Mouse (Mus musculus) gonadal fat pad, adult 2 months (tissue): Measurements from ENCODE around the gene Stk25. TPM values are rescaled to one million over a fixed set of nuclear protein-coding genes. Genes with fewer than 3 reads are reported as not detected.
A peak's percentile ranks its signal among the peaks of the same experiment; 100 is the strongest.

Experiments used
- DNase-seq: peaks from one replicate; pipeline ENCODE4 v3.0.0-alpha.2; 2012; ENCODE audit warnings: low read depth
- polyA plus RNA-seq: library from polyadenylated mRNA; depleted of rRNA; stranded (reverse); fragments of >200 nt; gene quantifications from 2 replicates; pipeline ENCODE4 v1.2.3, GENCODE M21; 2012

The Stk25 gene
- polyA plus RNA-seq, 1 experiment: 178 TPM

DNA sequence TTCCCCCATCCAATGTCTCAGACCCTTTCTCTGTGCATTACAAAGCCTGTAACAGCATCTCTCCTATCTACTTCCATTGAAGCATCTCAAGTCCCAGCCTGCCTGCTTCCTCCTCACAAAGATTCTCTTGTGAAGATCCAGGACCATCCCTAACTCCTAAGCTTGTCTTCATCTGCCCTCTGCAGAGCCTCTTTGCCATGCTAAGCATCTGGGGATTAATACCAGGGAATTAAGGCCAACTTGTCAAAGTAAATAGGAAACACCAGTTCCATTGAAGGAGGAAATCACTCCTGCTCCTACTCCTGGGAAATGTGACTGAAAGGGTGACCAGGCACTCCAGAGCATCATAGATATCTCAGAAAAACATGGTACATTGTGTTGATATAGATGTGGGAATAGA lies 11.5 kb upstream of the Stk25 start:
- DNase-seq: no peak

DNA sequence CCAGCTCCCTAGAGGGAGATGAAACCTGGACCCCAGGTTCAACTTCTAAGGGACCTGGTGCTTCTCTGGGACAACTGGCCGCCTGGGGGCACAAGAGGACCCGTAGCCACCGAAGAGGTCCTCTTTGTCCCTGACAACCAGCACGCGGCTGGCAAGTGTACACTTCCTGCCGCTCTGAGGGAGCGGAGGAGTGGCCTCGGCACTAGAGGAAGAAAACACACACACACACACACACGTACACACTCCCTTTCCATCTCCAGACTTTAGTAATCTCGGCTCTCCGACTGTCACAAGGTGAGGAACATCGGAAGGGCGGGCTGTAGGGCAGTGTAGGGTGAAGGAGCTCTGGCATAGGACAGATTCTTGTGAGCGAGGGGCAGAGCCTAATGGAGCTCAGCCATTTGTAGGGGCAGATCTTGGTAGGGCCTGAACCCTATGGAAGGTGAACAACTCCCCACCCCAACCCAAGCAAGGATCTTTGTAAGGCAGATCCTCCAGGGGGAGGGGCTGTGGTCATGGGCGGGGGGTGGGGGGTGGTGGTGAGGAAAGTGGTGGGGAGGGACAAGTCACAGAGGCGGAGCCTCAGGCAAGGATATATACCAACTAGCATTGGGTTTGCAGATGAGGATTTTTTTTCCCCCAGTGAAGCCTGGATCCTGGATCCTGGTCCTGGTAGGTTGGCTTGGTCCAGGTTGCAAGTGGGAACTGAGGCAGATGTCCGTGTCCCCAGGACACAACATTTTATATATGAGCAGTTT lies 10.5 kb upstream of the Stk25 start:
- no peak for DNase-seq

DNA sequence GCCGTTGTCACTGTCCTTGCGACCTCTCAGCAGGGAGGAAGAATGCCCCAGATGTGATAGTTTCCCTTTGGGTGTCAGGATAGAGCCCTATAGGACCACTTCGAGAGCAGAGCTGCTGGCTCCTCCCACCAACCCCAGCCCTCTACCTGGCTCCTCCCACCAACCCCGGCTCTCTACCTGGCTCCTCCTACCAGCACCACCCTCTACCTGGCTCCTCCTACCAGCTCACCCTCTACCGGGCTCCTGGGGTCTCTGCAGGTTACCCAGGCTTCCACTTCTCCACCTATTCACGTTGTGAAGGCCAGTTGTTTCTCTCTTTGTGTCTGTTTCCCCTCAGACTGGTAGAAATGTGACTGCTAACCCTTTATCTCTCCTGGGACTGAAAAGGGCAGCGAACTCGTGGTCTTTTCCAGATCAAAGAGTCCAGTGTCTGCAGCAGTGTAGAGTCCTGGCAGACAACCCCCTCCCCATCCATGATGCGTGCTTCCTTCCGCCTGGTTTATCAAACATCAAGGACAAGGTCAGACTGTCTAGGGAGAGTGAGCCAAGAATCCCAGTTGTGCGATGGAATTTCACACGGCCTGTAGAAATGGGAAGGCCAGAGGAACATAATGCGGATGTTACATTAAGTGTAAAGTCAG lies 9.4 kb upstream of the Stk25 start:
- DNase-seq: no peak

DNA sequence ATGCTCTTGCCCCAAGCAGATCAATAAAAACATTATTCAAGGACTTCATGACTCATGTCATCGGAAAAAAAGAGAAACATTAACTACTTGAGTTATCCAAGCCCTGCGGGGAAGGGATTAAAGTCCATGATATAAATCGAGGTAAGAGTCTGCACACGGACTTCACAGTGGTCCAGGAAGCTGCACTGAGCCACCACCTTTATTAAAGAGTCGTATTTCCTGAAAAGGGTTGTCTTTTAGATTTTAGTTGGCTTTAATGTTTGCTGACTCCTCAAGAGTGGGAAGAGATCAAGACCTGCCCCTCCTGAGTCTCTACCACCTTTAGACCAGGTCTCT lies 1.5 kb downstream of the Stk25 start:
- DNase-seq: no peak

DNA sequence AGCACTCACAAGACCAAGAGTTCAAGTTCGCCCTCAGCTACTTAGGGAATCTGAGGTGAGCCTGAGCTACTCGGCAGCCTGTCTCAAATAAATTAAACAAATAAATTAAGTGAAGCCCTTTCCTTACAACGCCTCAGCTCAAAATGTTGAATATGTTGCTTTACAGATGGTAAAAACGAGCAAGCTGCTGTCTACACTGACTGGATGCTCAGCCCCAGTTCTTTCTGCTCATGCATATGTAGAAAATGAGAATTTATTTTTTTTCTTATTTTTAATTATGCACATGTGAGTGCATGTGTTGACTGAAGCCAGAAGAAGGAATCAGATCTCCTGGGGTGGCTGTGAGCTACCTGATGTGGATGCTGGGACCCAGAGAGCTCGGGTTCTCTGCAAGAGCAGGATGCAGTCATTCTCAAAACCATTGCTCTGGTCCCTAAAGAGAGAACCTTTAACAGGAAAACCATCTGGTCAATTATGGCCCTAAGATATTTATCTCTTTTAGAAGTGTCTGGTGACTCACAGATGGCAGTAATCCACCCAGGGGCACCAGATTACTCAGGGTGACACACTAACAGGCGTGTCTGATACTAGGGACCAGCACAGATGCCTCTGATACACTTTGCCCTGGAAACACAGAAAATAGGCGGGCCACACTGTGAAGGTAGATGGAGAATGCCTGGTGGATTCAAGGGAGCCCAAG lies 2.0 kb downstream of the Stk25 start:
- DNase-seq: no peak

DNA sequence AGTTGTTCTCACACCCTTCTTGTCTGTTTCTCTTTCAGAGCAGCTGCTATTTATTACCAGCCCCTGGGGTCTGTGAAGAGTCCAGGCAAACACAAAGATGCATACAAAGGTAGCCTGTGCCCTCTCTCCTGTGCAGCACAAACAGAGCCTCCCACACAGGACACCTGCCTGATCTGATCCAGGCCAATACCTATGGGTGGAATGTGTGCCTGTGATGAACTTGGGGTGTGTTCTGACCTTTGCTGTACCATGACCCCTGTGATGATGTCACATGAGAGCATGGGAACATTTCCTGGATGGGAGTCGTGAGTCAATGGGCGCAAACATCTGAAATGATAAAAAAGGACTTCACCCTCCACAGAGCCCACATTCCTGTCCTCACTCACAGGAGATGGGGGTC lies 3.7 kb downstream of the Stk25 start:
- DNase-seq: no peak

DNA sequence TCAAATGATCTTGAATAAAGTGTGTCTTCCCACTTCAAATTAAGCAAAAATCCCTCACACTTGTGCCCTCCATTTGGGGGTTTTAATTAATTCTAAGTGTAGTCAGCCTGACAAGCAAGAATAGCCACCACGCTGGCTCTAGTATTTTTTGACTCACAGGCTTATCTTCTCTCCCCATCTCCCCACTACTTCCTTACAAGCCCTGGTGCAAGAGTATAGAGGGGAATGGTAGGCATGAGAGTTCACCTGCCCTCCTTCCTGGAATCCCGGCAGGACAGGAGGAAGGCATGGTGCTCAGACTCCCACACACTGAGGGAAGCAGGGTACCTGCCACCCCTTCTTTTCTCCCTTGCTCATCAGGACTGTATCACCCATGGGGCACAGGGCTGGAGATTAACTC lies 4.2 kb downstream of the Stk25 start:
- DNase-seq: no peak

DNA sequence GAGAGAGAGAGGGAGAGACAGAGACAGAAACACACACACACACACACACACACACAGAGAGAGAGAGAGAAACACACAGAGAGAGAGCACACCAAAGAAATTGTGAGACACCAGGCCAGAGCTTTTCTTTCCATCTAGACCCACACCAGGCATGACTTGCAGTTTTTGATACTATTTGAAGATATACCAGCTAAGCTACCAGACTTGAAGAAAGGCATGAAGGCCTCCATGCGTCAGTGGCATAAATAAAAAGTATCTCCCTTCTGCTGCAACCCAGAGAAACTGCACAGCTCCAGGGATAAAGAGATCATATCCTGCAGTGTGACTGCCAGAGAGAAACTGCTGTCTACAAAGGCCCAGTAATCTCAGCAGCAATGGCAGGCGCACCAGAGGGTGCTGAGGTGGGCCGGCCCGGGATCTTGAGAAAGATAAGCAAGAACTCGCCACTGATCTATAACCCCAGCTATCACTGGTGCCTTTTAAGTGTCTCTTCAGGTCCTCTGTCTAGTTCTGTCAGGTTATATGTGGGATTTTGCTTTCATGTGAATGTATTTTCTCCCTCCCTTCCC lies 8.8 kb downstream of the Stk25 start:
- no peak for DNase-seq

DNA sequence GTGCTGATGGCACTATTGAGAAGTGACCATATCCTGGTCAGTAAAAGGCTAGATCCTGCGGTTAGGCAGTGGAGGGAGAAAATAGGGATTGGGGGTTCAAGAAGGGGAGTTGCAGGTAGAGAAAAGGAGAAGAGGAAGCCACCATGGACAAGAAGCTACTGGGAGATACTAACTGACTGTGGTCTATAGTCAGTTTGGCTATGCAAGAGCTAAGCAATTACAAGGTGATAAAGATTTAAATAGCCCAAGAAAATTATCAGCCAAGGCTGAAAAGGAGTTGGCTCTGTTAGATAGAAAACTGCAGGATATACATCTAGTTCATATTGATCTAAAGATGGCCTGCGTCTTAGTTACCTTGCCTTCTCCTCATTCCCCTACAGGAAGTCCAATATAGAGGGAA lies 15.8 kb downstream of the Stk25 start:
- DNase-seq: no peak

DNA sequence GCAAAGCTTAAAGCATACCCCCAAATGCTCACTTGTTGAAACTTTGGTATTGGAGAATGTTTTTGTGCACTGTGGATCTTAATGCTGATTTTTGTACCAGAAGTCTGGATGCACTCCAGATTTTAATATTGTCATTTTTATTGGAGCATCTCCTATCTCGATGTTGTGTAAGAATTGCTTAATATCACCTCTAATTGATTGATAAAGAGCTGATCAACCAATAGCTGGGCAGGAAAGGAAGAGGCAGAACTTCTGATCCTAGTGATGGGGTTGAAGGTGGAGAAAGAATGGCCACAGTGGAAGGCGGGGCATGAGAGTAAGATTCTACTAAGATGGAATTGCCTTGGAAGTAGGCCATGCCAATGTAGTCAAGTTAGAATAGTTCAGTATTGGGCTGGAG lies 16.5 kb downstream of the Stk25 start:
- DNase-seq: no peak

DNA sequence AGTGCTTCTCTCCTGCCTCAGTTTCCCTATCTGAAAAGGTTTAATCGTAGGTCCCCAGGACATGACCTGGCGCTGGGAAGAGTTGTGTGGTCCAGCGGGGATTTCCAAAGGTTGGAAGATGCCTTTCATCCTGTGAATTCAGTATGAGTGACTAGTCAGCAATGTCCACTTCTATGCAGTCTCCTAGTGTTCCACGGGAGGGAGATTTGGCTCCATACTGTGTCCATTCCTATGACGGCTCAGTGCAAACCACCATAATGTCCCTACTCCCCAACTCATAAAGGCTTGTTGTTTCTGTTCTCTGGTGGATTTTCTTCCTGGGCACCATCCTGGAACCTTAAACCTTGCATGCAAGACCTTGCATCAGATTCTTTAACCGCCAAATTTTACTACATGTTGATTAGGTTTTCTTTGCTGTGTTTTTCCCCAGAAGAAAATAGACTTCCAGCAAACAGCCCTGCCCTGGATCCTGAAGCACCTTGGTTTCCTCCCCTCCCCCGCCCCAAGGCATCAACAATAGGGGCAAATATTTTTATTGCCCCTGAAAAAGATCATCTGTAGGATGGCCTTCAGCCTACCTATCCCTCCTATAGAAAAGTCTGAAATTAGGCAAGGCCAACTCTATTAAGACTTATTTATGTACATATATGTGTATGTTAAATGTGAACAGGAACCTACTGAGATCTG lies 22.1 kb downstream of the Stk25 start:
- no peak for DNase-seq

DNA sequence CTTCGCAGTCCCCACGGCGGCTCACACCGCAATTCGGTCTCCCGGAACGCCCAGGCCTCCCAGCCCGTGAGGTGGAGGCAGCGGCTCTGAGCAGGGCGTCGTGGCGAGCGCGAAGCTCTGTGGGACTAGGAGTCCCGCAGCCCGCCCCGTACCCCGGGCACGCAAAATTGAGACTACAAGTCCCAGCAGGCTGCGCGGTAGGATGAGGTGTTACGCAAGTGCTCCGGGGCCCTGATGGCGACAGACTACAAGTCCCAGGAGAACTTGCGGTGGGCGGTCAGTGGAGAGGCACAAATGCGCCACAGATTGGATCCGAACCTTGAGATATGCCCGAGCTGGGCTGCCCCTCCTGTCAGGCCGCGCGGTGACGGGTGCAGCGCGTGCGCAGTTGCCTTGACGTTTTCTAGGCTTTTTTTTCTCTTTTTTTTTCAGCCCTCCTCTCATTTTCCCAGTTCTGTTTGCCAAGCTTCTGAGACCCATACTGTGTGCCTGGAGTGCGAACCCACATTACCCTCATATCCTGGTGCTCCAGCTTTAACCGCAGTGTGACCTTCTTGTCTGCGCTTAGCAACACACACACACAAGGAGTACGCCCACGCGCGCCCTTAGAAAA lies 22.8 kb downstream of the Stk25 start:
- DNase-seq: peak; percentile 82

DNA sequence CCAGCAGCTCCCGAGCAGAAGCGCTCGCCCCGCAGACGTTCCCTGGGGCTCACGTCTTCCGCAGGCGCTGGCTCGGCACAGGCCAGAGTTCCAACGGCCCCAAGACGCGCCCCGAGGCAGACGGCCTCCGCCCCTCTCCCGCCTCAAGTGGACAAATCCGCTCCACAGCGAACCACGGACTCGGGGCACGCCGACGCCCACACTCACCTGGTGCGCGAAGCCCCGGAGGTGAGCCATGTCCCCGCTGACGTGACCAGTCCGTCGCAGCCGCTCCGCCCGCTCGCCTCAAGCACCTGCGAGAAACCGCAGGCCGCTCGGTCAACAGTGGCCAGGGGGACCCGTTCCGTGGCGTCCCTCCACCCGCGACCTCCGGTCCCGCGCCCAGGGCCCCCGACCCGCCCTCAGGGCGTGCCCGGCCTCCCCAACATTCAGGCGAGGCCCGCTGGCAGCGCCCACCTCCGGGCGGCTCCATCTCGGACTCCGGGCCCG lies 23.3 kb downstream of the Stk25 start:
- no peak for DNase-seq

DNA sequence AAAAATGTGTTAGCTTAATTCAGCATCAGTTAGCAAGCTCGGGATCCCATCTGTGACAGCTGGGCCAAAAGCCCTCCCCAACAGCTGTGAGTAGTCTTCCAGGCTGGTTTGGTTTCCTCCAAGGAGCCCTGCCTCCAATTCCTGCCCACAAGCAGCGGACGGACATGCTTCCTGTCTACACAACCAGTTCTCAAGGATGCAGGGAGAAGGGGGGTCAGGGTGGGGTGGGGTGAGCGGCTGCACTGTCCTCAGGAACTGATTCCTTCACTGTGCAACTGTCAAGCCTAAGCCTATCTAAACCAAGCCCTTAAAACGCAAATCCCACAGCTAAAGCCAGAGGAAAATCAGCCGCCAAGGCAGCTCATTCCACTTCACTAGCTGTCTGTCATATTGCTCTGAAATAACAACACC lies 24.0 kb downstream of the Stk25 start:
- no peak for DNase-seq

DNA sequence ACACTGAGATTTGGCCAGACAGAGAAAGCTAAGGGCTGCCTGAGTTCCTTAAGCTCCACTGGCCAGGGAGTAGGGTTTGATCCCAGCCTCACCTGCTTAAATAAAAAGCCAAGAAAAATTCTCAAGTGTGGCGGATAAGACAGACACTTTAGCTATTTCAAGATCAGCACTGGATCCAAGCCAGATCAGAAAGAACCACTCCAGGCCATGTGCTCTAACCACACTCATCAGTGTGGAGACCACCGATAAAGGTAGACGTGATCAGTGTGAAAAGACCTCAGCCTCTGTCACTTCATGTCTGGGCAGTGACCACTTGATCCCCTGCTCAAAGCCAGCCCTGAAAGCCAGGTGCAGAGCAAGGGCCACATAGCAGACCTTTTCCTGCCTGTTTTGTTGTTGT lies 25.7 kb downstream of the Stk25 start:
- no peak for DNase-seq

DNA sequence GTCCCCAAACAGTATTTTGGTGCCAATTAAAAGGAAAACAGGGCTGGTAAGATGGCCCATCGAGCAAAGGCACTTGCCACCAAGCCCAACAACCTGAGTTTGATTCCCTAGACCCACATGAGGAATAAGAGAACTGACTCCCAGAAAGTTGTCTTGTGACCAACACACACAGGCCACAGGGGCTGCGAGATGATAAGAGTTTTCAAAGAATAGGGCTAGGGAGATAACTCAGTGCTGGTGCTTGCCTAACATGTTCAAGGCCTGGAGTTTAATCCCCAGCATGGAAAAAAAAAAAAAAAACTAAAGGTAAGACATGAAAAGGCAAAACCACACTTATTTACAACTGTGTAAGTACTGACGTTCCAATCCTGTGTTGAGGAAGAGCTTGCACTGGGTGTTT lies 27.7 kb downstream of the Stk25 start:
- no peak for DNase-seq

DNA sequence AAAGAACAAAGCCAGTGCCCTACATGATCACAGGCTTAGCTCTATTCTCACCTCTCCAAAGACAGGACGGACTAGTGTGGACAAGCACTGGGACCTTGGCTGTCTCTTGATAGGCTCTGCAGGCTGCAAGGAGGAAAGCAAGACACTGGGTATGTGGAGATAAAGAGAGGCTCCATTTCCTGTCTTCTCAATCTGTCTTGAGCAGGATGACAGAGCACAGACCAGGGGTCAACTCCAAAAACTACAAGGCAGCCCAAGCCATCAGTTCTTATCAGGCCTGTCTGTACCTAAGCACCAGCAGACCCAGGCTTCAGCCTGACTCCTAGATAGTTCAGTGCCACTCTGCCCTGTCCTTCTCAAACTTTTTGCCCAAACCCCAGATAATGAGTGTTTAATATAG lies 34.0 kb downstream of the Stk25 start:
- no peak for DNase-seq

DNA sequence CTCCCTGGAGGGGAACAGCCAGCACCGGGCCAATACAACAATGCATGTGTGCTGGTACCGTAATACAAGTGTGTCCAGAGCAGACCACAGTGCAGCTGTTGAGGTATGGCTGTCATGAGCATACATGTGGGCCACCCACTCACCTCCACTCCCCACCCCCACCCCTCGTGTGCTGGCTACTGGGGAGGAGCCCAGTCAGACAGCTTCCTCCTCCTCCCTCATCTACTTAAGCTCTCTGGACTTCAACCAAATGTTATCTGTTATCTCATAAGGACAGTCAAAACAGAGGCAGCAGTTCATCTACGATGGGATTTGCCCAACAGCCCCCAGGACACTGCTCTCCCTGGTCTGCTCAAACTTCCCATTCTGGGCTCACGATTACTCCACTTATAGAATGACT lies 39.5 kb downstream of the Stk25 start:
- no peak for DNase-seq

DNA sequence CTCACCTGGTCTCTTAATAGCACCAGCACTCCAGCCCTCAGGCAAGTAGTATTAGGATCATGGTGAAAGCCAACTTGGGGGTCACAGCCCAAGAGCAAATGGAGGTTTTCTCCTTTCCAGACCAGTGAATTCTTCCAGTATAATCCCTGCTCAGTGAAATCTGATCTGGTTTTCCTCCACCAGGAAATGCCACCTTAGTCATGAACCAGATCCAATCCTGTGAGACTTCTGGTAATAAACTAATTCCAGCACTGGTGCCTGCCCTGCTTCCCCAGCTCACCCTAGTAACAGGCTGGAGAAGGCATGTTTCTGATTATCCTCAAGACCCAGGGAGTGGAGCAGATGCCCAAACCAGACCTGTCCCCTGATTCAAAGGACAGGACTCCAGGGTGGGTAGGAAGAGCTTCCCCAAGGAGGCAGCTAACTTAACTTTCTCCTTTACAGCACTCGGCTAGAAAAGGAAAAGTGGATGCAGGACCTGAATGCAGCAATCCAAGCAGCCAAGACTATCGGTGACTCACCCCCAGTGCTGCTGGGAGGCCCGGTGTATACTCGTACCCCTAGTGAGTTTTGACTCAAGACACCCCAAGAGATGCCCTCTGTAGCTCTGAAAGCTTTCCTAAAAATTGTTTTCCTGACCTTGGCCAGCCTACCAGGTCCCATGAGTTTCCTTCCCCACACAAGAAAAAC lies 40.3 kb downstream of the Stk25 start:
- DNase-seq: no peak

DNA sequence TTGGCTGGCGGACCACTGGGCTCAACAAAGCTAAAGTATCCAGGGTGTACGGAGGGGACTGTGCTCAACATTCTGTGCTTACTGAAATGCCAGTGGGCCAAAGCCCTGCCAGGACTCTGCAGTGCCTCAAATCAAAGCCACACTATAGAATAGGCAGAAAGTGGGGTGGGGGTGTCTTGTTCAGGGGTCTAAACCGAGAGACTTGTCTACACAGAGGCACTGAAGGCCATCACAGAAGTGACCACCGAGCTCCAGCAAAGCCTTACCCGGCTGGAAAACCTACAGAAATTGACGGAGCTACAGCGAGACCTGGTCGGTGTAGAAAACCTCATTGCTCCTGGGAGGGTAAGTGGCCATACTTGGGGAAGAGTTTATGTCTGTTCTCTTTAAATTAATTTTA lies 48.7 kb downstream of the Stk25 start:
- no peak for DNase-seq

DNA sequence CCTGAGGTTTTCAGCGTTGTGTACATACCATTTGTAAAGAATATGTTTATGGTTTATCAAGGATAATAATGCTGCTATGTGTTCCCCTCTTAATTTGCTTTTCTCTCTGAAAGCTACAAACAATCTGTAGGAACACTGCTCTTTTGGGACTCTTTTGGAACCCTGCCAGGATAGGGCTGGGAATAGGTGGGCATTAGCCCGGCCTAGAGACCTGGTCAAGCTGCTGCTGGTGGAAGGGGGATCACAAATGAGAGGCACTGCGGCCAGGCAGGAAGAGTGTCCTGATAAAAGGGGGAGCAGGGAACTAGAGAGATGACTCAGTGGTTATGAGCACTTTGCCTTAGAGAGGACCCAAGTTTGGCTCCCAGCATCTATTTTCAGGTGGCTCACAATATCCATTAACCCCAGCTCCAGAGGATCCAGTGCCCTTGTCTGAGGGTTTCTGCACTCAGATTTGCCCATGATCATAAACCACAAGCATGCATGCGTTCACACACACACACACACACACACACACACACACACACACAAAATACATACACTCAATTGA lies 49.7 kb downstream of the Stk25 start:
- DNase-seq: no peak
